Mouse (Mus musculus) thymus, postnatal 0 days (tissue): ENCODE measurements at regions not wholly inside any gene's neighbourhood (a gene's known extent, or its start where the extent isn't known, plus 50 kb on each side); places are given as distances from the start of the nearest gene placed in this dataset.

ENCODE experiments used
- DNase-seq: peaks from one replicate; pipeline ENCODE4 v3.0.0-alpha.2; 2015; ENCODE audit warnings: low spot score

DNA sequence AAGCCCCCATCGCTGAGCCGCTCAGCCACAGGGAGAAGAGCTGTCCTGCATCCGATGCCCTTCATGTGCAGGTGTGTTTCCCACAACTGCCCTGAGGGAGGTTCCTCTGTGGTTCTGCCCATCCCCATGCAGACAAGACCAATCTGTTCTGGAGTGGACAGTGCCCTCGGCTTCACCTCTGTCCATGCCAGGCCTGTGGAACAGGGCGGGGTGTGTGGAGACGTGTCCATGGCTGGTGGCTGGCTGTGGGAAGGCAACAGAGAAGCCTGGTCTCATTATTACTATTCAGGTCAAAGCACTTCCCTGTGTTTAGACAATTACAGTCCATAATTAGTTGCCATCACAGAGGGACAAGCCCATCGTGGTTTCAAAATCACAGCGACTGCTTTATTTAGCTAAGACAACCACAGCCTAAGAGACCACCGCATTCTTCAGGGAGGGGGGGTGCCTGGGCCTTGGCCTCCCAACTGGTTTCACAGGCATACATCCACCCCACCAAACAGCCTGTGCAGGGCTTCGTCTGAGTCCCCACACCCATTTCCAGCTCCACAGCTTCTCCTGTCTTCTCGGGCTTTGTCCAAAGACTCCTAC lies 97.7 kb downstream of the Rplp1 start:
- DNase-seq: no peak

DNA sequence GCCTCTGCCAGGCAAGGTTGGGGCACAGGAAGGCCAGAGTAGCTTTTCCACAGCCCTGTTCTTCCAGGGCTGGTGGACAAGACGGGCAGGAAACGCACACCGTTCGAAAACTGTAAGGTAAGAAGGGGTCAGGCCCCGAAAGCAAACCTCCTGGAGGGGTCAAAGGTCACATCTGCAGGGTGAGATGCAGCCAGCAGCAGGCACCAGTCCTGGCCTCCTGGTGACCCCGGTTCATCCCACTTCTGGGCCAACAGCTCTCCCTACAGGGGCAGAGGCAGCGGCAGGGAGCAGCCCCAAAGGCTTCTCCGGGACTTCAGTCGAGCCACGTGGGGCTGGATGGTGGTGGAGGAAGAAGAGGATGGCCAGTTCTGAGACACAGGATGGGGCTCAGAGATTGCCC lies 98.3 kb downstream of the Rplp1 start:
- no peak for DNase-seq

DNA sequence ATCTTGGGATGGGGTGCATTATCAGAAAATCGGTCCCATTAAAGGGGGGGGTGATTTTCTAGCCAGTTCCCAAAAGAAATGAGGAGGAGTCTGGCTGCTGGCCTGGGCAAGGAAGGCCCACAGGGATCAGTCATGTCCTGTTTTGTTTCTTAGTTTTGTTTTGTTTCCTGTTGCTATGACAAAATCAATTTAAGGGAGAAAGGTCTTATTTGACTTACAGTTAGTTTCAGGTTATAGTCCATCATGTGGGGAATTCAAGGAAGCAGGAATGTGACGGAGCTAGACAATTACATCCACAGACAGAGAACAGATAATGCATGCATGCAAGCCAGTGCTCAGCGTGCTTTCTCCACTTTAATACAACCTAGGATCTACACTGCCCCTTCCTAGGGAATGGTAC lies 101.1 kb downstream of the Rplp1 start:
- DNase-seq: no peak

DNA sequence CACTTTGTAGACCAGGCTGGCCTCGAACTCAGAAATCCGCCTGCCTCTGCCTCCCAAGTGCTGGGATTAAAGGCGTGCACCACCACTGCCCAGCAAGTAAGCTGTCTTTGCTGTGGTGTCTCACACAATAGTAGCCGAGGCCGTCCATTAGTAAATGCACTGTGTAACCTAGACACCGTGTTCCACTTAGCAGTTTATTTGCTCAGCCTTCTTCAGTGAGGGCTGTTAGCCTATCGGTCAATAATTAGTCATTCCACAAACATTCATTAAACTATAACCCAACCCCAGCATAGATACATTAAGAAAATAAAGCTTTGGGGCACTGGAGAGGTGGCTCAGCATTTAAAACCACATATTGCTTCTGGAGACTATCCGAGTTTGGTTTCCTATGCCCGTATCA lies 102.0 kb downstream of the Rplp1 start:
- DNase-seq: no peak

DNA sequence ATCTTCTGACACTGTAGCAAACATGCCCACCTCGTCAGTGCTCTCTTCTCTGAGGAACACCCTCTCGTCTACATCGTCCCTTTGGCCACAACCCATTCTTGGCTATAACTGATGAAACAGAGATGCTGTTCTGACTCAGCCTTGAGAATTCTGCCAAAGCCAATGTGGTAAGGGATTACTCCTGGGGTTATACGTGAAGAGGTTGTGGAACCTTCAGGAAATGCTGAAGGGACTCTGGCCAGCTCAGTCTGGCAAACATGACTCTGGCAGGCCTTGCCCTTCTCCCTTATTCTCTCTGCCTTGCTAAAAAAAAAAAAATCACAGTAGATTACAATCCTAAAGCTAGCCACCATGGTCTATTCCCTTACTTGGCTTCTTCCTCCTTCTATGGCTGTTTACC lies 103.9 kb downstream of the Rplp1 start:
- no peak for DNase-seq

DNA sequence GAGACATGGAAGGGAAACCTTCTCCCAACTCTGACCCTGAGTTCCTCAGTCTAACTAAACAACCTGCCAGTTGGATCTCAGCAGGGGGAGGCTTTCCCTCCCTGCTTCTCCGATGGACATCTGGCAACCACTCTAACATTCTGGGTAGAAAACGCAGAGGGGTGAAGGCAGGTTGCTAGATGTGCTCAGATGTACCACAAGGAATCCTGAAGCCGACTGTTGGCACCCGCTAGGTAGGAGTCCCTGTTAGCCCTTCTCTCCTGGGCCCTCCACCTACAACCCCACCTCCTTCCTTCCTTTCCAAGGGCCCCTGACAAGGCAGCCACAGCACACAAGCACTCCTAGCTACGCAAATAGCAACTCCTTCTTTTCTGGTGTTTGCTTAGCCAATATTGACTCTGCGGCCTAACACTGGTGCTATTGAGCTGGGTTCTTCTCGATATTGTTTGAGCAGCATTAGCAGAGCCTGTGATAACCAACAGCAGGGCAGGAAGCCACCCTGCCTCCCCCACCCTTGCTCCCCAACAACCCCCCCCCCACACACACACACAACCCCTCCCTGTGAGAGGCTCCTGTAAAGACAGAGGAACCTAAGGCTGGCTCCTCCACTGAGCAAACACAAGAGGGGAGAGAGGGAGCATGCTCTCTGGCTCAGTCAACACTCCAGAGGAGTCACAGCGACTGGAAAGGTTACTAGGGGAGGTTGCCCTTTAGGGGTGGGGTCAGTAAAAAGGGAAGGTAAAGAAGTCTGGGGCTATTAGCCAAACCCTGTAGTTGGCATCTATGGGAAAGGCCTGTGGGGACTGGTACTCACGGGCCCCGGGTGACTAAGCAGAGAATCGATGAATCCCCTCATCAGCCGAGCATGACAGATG lies 105.8 kb downstream of the Rplp1 start:
- DNase-seq: no peak

DNA sequence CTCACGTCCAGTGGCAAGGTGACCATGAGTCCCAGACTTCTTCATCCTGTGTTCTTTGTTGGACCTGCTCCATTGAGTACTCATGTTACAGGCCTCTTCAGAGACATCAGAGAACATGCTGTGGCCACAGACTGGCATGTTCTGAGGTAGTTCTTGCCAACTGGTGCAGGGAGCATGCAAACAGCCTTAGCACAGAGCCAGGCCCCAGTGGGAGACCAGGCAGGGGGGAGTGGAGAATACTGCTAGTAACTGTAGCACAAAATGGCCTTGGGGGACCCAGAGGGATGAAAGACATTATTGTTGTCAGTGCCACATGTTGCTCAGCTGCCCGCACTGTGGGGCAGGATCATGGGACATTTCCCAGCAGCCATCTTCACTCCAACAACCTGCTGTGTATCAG lies 108.4 kb downstream of the Rplp1 start:
- DNase-seq: no peak

DNA sequence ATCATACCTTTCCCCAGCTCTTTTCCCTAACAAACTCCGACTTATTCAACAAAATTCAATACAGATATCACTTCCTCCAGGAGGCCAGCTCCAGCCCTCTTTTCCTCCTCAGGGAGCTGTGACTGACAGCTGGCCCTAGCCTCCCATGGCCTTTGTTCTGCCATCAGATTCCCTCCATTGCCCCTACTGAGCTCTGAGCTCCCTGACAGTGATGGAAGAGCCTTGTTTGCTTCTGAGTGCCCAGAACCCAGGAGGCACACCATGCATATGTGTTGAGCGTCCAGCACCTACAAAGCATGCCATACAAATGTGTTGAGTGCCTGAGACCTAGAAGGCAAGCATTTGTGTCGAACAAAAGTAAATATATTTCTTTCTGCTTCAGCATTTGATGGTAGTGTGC lies 110.8 kb downstream of the Rplp1 start:
- DNase-seq: no peak

DNA sequence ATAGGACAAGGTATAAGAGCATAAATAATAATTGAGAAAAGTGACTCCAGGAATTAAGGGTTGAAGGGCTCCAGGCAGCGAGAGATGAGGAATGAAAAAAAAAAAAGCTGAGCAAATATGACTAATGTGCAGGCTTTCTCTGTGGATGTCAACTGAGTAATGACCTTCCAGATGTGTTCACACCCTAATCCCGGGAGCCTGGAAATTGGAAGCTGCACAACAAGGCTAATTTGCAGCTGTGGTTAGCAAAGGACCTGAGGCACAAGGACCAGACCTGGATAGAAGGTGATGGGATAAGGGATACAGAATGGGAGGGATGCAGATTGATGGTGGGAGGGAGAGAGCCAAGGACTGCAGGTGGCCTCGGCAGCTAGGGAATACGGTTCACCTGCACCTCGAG lies 111.6 kb downstream of the Rplp1 start:
- no peak for DNase-seq

DNA sequence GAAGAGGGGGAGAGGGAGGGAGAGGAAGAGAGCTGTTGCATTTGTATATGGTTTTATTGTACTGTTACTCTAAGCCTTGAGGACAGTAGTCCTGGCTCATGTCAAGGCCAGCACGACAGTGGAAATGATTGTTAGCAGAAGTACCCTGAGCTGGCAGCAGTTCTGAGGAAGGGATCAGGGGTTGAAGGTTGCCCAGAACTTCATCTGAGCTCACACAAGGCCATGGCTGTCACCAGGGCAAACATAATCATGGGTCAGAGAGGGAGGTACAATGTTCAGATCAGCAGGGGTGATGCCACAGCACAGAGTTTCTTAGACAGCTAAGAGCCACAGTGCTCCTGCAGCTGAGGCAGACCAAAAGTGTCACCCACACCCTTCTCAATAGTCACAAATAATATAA lies 114.8 kb downstream of the Rplp1 start:
- DNase-seq: no peak

DNA sequence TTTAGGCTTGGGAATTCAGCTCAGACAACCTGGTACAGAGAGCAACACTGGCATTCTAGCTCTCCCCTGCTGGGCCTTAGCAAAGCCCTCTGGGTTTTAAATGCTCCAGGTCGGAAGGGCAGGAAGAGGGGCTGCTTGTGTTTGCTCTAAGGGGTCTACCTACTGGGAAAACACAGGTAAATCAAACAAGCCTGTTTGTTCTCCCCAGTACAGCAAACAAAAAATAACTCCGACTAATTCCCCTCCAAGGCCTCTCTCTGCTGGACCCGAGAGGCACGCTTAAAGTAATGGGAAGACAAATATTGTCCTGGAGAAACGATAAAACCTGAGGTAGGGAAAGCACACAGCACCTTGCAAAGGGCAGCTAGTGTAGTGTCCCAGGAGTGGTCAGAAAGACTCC lies 118.4 kb downstream of the Rplp1 start:
- no peak for DNase-seq

DNA sequence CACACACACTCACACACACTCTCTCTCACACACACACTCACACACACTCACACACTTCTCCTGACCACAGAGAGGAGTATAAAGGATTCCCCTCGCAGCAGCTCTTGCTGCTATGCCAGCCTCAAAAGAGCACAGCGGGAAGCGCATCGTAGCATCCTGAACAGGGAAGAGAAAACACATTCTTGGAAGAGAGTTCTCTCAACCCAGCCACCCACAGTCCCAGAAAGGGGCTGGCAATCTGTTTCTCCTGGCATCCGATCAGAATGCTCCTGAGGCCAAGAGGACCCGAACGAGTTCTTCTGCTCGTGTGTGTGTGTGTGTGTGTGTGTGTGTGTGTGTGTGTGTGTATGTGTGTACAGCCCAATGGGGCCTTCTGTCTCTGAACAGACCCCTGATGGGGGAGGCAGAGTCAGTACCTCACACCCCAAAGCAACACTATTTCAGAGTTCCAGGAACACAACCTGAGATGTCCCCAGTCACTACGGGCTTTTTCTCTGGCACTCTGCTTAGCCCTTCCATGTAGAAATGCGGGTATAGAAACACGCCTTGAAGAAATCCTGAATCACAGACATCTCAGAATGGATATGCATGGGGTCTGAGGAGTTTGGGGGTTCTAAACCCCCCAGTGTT lies 122.8 kb downstream of the Rplp1 start:
- DNase-seq: no peak

DNA sequence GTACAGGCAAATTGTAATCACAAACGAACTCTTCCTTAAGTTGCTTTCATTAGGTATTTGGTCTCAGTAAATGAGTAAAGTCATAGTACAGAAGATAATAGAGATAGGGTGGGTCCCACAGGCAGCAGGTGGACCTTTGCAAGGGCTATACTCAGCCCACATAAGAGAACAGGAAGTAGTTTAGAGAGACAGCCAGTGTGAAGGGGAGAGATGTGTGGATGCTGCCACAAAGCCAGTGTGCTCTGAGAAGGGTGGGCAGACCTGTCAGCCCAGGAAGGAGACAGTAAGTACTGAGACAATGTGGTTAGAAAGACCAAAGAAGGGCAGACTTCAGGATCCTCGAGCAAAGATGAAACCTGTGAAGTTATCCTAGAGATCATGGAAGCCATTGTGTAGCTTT lies 123.5 kb downstream of the Rplp1 start:
- DNase-seq: peak; percentile 43

DNA sequence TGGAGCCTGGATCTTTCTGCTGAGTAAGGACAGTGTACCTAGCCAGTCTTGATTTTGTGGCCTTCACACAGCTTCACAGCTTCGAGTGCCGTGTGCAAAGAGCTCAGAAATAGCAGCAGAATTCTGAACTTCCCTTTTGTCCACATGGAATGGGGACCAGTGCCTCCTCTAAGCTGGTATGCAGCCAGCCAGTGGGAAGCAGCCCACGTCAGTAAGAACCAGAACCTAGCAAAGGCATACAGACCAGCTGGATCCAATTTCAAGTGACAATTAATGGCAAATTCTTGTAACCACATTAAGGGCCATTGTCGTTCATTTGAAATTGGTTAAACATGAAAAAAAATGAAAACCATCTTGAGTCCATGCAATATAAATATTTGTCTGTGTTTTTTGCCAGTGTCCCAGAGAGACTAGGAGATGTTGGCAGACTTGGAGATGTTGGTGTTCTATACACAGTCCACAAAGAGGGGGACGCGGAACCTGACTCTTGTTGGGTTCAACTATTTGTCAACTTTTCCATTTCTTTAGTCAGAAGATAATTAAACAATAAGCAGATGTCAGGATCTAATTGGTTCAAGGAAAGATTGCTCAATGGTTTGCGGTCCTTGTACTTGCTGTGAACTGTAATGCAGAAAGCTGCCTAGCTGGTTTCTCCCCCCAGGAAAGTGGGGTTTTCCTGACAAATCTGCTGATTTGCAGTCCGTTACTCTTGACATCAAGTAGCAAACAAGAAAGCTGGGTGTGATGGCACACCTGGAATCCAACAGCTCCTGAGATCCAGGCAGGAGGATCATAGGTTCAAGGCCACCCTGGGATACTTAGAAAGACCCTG lies 125.1 kb downstream of the Rplp1 start:
- DNase-seq: no peak

DNA sequence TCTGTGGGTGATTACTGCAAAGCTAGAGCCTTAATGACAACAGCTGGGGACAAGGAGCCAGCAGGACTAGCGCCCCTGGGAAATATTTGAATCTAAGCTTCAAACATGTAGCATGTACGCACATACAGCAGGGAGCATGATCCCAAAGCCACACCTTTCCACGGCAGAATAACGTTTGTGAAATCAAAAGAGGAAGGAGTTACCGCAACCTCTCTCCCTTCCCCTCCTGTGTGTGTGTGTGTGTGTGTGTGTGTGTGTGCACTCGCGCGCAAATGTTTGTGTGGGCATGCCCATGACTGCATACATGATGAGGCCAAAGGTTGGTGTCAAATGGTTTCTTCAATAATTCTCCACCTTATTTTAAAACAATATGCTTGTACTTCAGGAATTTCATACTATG lies 132.9 kb downstream of the Rplp1 start:
- DNase-seq: no peak

DNA sequence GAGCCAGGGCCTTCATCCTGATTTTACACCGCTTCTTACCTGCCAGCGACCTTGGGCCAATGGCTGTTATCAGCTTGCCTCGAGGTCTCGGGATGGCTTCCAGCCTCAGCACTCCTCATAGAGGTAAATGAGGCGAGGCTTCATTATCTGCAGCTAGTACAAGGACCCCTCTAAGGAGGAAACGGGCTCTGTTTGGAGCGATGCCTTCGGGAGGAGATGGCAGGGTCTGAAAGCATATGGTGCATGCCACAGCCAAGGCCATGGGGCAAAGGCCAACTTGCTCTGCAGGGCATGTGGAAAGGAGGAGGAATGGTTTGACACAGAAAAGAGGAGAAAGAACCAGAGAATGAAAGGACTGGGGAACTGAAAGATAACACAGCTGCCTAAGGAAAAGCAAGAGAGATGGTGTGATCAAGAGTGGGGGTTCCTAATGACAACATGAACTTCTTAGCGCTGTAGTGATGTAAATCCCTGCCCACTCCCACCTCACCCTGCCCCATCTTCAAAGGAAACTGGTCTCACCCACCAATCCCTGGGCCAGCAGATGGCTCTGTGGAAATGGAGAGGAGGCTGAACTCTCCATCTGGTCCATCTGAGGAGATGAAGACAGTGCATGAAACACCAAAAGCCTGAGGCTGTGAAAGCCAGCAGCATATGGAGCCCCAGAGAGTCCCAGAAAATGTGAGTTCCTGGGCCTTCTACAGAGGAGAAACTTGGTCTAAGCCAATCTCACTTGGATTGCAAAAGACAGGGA lies 134.0 kb downstream of the Rplp1 start:
- no peak for DNase-seq

DNA sequence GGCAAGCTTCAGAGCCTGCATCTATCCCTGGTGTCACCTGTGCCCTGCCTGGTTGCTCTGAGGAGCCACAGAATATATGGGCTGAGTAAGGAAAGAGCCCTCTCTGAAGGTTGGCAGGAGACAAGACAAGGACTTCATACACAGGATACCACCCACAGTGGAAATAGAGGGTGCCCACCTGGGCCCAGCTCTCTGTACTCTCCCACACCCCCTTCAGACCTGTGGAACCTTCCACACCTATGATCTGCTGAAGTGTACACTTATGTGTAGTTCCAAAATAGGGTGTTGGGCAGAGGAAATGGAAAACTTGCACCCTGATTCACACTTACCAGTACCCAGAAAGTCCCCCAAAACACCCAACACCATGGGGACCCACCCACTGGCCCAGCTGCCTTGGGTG lies 135.2 kb downstream of the Rplp1 start:
- DNase-seq: no peak

DNA sequence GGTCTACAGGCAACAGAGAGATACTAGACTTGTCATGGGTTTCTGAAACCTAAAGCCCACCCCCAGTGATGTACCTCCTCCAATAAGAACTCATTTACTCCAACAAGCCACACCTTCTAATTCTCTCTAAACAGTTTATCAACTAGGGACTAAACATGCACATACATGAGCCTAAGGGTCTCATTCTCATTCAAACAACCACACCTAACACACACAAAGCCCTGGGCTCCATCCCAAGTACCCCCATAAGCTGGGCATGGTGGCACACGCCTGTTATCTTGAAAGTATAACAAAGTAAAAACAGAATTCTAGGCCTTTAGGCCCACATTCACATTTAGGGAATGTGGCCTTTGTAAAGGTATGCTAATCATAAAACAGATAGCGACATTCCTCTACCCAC lies 137.9 kb downstream of the Rplp1 start:
- DNase-seq: no peak

DNA sequence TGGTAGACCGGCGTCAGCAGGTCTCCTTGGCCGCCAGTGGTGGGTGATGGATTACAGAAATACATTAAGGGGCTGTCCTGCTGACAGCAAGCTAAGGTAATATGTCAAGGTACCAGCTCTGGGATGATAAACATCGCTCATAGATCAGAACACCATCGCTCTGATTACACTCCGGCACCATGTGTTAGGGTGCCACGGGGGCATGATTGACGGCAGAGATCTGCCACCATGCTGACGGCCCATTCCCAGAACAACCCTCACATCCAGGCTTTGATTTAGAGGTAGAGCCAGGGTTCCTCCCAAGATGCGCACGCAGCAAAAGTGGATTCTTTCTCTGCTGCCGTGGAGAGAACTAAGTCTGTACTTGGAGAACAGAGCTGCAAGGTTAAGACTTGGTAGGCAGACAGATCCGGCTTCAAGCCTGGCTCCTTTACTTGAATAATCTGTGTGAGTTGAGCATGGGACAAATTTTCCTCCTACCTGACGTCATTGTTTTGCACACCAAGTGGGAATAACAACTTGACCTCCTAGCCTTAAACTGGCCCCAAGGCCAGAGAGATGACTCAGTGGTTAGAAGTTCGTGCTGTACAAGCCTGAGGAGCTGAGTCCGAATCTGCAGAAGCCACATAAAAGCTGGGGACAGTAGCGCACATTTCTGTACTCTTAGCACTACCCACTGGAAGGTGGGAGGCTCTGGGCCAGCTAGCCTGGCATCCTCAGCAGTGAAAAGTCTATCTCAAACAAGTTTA lies 144.0 kb downstream of the Rplp1 start:
- DNase-seq: no peak

DNA sequence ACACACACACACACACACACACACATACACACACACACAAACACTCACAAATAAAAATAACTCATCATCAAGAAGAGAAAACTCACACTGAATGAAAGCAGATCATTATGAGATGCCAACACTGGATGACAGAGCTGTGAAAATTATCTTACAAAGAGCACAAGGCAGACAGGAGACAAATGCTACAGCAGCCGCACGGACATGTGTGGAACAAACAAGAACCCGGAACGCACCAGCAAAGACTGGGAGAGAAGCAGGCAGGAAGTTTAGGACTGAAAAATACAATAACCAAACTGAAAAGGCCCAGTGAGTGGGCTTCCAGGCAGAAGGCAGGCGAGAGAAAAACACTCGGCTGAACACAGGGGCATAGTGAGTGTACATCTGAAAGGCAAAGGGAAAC lies 148.2 kb downstream of the Rplp1 start:
- DNase-seq: no peak
